Mouse (Mus musculus) forebrain, embryonic 15.5 days (tissue): Measurements from ENCODE around the gene Rap1b. TPM values are rescaled to one million over a fixed set of nuclear protein-coding genes. Genes with fewer than 3 reads are reported as not detected.

ENCODE experiments used
- ATAC-seq: fragments of 200-750 bp; cut with Nextera tagmentation; replicated peaks from 2 replicates; pipeline ENCODE4 v1.8.0; 2017; ENCODE audit warnings: mild to moderate bottlenecking, moderate TSS enrichment, moderate library complexity
- H3K27ac ChIP-seq: fragments of 300-500 bp; sonication (generic); replicated peaks from 2 replicates; pipeline ENCODE4 v1.5.1; 2015; ENCODE audit warnings: mild to moderate bottlenecking, inconsistent platforms
- H3K27me3 ChIP-seq: fragments of 300-500 bp; sonication (generic); 2 replicates; pipeline ENCODE4 v1.6.1; 2015; ENCODE audit warnings: inconsistent platforms
- H3K36me3 ChIP-seq: fragments of 300-500 bp; sonication (generic); 2 replicates; pipeline ENCODE4 v1.6.1; 2015; ENCODE audit warnings: mild to moderate bottlenecking, inconsistent platforms
- H3K4me1 ChIP-seq: fragments of 300-500 bp; sonication (generic); 2 replicates; pipeline ENCODE4 v1.6.1; 2015; ENCODE audit warnings: inconsistent platforms
- H3K4me2 ChIP-seq: fragments of 300-500 bp; sonication (generic); replicated peaks from 2 replicates; pipeline ENCODE4 v1.6.1; 2015; ENCODE audit warnings: mild to moderate bottlenecking, inconsistent platforms
- H3K4me3 ChIP-seq: fragments of 300-500 bp; sonication (generic); 2 replicates; pipeline ENCODE4 v1.5.1; 2015; ENCODE audit warnings: mild to moderate bottlenecking, inconsistent platforms
- H3K9ac ChIP-seq: fragments of 300-500 bp; sonication (generic); replicated peaks from 2 replicates; pipeline ENCODE4 v1.6.1; 2015; ENCODE audit warnings: mild to moderate bottlenecking, inconsistent platforms
- H3K9me3 ChIP-seq: fragments of 300-500 bp; sonication (generic); 2 replicates; pipeline ENCODE4 v1.6.1; 2016; ENCODE audit warnings: inconsistent platforms
- WGBS: fragments of 180-500 bp; shearing (Covaris S2); methylation state at CpG from one replicate; pipeline ENCODE4 v1.1.7; 2015; ENCODE audit warnings: mixed read lengths; 5-methylcytosine and 5-hydroxymethylcytosine counted together
- polyA plus RNA-seq: library from polyadenylated mRNA; unstranded; fragments of >200 nt; fragmentation: Nextera tagmentation; extraction: Ambion mirVana; gene quantifications from 2 replicates; pipeline ENCODE4 v1.2.1, GENCODE M21; 2015

The Rap1b gene
- polyA plus RNA-seq, 1 experiment from 2014 or later, result 138 TPM

GRCm38 (mm10) chr10:117779581-117780305, 66.1 kb downstream of the Rap1b start:
- no peaks in the 10 kb centered on the region for H3K9me3 ChIP-seq
- H3K9ac ChIP-seq, result no peak overlapping the region
- H3K36me3 ChIP-seq, result peaks cover 78% of the 10 kb centered on the region
- H3K4me1 ChIP-seq, result no peaks in the 10 kb centered on the region
- H3K27me3 ChIP-seq, result no peaks in the 10 kb centered on the region
- WGBS, result 85% methylated on average over 8 of the region's 8 CpGs
- no peak for ATAC-seq
- H3K27ac ChIP-seq, result no peak overlapping the region
- no peak overlapping the region for H3K4me3 ChIP-seq
- no peak overlapping the region for H3K4me2 ChIP-seq

DNA sequence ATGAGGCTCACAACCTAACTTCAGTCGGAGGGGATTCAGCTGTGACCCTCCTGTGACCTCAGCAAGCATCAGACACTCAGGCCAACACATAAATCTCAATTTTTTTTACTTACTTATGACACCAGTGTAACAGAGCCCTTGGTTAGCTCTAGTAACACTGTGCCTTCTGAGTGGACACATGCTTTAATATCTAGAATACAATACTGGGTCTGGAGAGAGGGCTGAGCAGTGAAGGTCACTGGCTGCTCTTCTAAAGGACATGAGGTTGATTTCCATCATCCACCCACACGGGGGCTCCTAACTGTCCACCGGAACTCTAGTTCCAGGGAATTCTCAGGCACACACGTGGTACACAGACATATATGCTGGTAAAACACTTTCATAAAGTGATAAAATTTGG, 66.9 kb downstream of the Rap1b start:
- Histone ChIP-seq H3K27me3 (no peaks in the 10 kb centered on the region), H3K4me2 (no peak overlapping the region), H3K4me3 (no peak overlapping the region), H3K9ac (no peak overlapping the region), H3K9me3 (no peaks in the 10 kb centered on the region), H3K4me1 (no peaks in the 10 kb centered on the region), H3K36me3 (peaks cover 81% of the 10 kb centered on the region), H3K27ac (no peak overlapping the region)
- no peak for ATAC-seq
- WGBS, result 93% methylated on average over 4 of the region's 4 CpGs

DNA sequence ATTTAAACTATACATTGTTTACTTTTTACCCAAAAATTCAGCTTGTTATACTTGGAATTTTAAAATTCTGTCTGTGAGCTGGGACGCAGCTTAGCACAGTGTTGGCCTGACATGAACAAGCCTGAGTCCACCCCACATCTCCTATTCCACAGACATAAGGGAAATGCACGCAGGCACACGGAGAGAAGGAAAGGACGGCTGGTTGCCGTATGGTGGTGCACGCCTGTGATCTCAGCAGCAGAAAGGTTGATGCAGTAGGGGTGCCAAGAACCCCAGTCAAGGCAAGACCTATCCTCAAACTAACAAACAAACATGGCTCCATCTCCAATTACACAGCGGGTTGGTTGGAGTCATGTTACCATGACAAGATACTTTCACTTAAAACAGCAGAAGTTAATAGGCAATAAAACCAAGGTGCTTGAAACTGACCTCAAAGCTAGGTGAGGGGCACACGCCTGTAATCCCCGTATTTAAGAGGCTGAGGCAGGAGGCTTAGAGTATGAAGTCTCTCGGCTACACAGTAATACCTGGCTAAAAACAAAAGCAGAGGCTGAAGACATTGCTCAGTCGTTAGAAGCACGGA, 67.4 kb downstream of the Rap1b start:
- WGBS, result 94% methylated on average over 12 of the region's 12 CpGs
- Histone ChIP-seq H3K36me3 (peaks cover 78% of the 10 kb centered on the region), H3K4me3 (no peak overlapping the region)

GRCm38 (mm10) chr10:117777501-117778327, 68.1 kb downstream of the Rap1b start:
- H3K4me2 ChIP-seq, result no peak overlapping the region
- H3K4me1 ChIP-seq, result no peaks in the 10 kb centered on the region
- no peak overlapping the region for H3K4me3 ChIP-seq
- WGBS, result 95% methylated on average over 17 of the region's 17 CpGs
- H3K36me3 ChIP-seq, result peaks cover 81% of the 10 kb centered on the region
- no peaks in the 10 kb centered on the region for H3K9me3 ChIP-seq
- ATAC-seq, result no peak
- H3K9ac ChIP-seq, result no peak overlapping the region
- no peaks in the 10 kb centered on the region for H3K27me3 ChIP-seq
- no peak overlapping the region for H3K27ac ChIP-seq

More for the DNA sequence above, 67.4 kb downstream of the Rap1b start:
- Histone ChIP-seq H3K9ac (no peak overlapping the region), H3K4me1 (no peaks in the 10 kb centered on the region), H3K9me3 (no peaks in the 10 kb centered on the region), H3K27ac (no peak overlapping the region), H3K27me3 (no peaks in the 10 kb centered on the region), H3K4me2 (no peak overlapping the region)
- ATAC-seq, result no peak

DNA sequence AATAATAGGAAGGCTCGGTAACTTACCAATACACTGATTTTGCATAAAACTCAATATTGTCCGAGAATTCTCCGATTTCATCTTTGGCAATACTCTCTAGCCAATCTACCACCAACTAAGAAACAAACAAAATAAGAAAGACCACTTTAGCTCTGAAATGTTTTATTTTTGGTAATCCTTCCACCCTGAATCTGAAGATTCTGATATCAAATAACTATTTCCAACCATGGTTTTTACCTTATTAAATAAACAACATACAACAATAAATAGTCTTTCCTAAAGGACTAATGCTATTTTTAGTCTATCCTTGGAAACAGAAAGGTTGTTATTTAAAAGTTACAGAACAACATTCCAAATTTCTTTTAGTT, 68.7 kb downstream of the Rap1b start:
- no peak overlapping the region for H3K9ac ChIP-seq

DNA sequence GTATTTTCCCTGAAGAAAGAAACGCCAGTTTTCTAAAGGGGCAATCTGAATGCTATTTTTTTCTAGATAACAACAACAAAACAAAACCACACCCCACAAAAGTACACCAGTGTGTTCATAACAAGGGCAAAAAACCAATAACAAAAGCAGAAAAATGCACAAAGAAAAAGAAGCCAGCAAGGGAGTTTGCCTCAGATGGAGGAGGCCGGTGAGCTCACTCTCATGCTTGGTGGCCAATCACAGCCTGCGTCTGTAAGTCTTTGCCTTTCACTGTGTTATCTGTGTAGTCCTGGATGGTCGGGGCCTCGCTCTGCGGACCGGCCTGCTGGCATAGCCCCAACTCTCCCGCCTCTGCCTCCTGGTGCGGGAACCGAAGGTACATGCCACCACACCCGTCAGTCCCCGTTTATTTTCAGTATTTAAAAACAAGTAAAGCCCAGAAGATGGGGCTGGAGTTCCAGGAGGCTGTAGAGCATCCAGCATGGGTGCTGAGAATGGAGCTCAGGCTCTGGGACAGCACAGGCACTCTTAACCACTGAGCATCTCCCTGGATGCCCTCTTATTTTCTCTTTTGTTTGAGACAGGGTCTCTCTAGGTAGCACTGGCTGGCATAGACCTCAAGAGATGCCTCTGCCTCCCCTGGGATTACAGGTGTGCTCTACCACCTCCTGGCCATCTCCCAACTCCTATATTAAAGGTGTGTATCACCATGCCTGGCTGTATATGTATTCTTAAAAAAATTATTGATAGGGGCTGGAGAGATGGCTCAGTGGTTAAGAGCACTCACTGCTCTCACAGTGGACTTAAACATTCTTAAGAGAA, 69.3 kb downstream of the Rap1b start:
- no peak overlapping the region for H3K4me3 ChIP-seq
- peaks cover 81% of the 10 kb centered on the region for H3K36me3 ChIP-seq
- H3K9me3 ChIP-seq, result no peaks in the 10 kb centered on the region
- no peaks in the 10 kb centered on the region for H3K4me1 ChIP-seq
- 88% methylated on average over 12 of the region's 12 CpGs for WGBS
- H3K27me3 ChIP-seq, result no peaks in the 10 kb centered on the region
- H3K9ac ChIP-seq, result no peak overlapping the region
- no peak for ATAC-seq
- no peak overlapping the region for H3K27ac ChIP-seq
- H3K4me2 ChIP-seq, result no peak overlapping the region

More for the DNA sequence above, 68.7 kb downstream of the Rap1b start:
- 90% methylated on average over 3 of the region's 3 CpGs for WGBS
- Histone ChIP-seq H3K9me3 (no peaks in the 10 kb centered on the region), H3K27me3 (no peaks in the 10 kb centered on the region), H3K4me3 (no peak overlapping the region), H3K27ac (no peak overlapping the region), H3K36me3 (peaks cover 83% of the 10 kb centered on the region), H3K4me1 (no peaks in the 10 kb centered on the region), H3K4me2 (no peak overlapping the region)
- ATAC-seq, result no peak

DNA sequence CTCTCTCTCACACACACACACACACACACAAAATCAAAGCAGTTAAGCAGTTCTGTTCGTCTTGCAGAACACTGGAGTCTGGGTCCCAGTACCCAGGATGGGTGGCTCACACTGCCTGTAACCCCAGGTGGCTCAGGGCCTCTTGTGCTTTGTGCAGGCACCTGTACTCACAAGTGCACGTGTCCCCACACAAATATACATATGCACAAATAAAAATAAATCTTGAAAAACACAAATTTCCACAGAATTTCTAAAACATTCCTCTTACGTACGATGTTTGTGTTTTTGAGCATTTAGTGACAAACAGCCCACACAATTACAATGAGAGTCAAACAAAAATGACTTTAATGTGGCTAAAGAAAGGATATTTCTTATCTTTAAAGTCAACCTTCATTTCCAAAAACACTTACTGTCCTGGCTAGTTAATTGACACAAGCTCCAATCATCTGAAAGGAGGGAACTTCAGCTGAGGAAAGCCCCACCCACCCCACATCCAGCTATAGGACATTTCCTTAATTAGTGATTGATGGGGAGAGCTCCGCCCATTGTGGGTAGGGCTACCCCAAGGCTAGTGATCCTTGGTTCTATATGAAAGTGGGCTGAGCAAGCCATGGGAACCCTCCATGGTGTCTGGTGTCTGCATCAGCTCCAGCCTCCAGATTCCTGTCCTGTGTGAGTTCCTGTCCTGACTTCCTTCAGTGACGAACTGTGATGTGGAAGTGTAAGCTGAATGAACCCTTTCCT, 70.3 kb downstream of the Rap1b start:
- Histone ChIP-seq H3K27me3 (no peaks in the 10 kb centered on the region), H3K36me3 (peaks cover 77% of the 10 kb centered on the region), H3K27ac (no peak overlapping the region), H3K4me1 (no peaks in the 10 kb centered on the region), H3K4me2 (no peak overlapping the region), H3K9ac (no peak overlapping the region), H3K9me3 (no peaks in the 10 kb centered on the region), H3K4me3 (no peak overlapping the region)
- ATAC-seq, result no peak
- WGBS, result 93% methylated on average over 6 of the region's 6 CpGs

DNA sequence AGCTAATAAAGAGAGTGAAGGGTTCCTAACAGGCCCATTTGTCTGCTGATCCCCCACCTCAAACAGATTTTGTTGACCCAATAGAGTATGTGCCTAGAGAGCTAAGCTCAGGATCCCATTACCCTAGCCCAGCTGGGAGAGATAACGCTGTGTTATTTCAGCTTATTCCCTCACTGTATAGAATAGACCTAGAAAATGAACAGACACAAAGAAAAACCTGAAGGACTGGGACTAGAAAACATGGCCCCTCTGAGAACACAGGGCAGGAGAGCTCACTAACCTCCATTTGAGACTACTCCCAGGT, 71.1 kb downstream of the Rap1b start:
- peaks cover 79% of the 10 kb centered on the region for H3K36me3 ChIP-seq
- WGBS, result 100% methylated on average over 1 of the region's 1 CpGs

DNA sequence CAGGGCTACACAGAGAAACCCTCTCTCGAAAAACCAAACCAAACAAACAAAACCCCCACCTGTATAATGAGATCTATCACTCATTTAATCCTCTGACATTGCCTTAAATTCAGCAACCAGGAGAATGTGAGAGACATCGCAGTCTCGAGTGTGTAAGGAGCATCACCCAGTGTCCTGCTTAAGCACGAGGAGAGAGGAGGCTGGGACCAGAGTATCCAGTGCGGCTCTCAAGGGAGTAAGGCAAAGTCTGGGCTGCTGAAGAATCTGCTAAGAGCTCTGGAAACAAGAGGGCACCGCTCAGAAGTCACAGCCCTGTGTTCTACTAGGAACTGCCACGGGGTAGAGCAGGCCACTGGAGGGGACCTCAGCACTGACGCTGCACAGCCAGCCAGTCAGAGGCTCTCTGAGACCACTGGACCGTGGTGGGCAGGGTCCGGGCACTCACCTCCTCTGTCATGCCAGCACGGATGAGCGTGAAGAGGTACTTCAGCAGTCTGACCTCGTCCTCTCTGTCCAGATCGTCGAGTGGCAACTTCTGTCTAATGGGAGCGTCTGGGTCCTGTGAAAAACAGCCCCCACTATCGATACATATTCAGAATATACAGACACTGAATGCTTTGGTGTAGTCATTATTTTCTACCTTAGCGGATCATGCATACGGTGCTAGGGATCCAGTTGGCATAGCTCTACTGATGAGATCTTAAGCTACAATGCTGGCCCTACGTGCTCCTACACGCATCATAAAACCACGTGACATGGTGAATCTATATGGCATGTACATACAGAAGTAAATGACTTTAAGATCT, 71.6 kb downstream of the Rap1b start:
- Histone ChIP-seq H3K27me3 (no peaks in the 10 kb centered on the region), H3K4me1 (no peaks in the 10 kb centered on the region), H3K9ac (no peak overlapping the region), H3K9me3 (no peaks in the 10 kb centered on the region), H3K4me2 (no peak overlapping the region), H3K27ac (no peak overlapping the region), H3K4me3 (no peak overlapping the region), H3K36me3 (peaks cover 83% of the 10 kb centered on the region)
- no peak for ATAC-seq
- WGBS, result 96% methylated on average over 22 of the region's 22 CpGs

More for the DNA sequence above, 71.1 kb downstream of the Rap1b start:
- Histone ChIP-seq H3K27ac (no peak overlapping the region), H3K4me2 (no peak overlapping the region), H3K9ac (no peak overlapping the region), H3K4me1 (no peaks in the 10 kb centered on the region), H3K27me3 (no peaks in the 10 kb centered on the region), H3K4me3 (no peak overlapping the region), H3K9me3 (no peaks in the 10 kb centered on the region)
- ATAC-seq, result no peak

- Histone ChIP-seq H3K9me3 (no peaks in the 10 kb centered on the region), H3K4me3 (no peak overlapping the region), H3K36me3 (peaks cover 75% of the 10 kb centered on the region), H3K4me1 (no peaks in the 10 kb centered on the region), H3K27me3 (no peaks in the 10 kb centered on the region), H3K9ac (no peak overlapping the region), H3K4me2 (no peak overlapping the region), H3K27ac (no peak overlapping the region)
- 93% methylated on average over 7 of the region's 7 CpGs for WGBS
- no peak for ATAC-seq
These were observed 72.6 kb downstream of the Rap1b start for GRCm38 (mm10) chr10:117773106-117773720.
